Mouse (Mus musculus) inflammation-experienced regulatory T-cells, adult 6 months (primary cell): ENCODE results near the gene Ccr6. TPM values are rescaled to one million over a fixed set of nuclear protein-coding genes. Genes with fewer than 3 reads are reported as not detected.

Experiments used
- ATAC-seq: one replicate; pipeline ENCODE4 v1.8.0; 2017
- polyA plus RNA-seq, 3 experiments: library from polyadenylated mRNA; unstranded; fragments of 100-300 nt; shearing (Covaris generic); gene quantifications; one replicate each; pipeline ENCODE4 v1.2.1; 2017

Ccr6 gene
- polyA plus RNA-seq, 3 experiments from 2014 or later, result 42.1 to 112 (median 100) TPM

- ATAC-seq, result no peak
Measured at GRCm38 (mm10) chr17:8234537-8234936, 1.3 kb upstream of the Ccr6 start.

DNA sequence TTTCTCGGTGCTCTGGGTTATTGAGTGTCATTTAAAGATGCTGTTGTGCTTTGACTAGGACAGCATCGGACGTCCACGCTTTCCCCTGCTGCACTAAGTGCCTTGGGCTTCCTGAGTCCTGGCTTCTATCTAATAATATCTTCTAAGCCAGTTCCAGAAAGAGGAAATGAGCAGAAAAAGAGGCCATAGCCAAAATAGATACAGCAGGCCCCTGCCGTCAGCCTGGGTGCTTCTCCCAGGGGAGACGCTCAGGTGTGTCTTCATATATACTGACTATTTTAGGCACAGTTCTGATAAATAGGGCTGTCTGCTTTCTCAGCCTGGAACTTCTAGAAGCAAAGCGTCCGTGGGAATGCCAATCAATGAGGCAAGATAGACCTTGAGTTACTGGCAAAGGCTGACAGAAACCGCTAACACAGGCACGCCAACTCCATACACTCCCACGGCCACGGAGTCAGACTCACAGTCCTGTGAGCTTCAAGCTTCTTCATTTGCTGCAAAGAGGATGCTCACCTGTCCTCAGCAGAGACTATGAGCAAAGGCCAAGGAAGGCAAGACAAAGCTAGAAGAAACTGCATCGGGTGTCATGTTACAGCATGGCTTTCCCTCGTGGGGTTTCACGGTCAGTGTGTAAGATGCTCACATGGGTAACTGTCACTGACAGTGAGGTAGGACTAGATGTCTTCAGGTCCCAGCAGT, 2.3 kb downstream of the Ccr6 start:
- no peak for ATAC-seq

- no peak for ATAC-seq
Measured at GRCm38 (mm10) chr17:8239561-8239960, 3.7 kb downstream of the Ccr6 start.

GRCm38 (mm10) chr17:8240517-8240916, 4.7 kb downstream of the Ccr6 start:
- ATAC-seq, result peak; percentile 47

- ATAC-seq, result peak; percentile 14
Measured at GRCm38 (mm10) chr17:8241645-8242044, 5.8 kb downstream of the Ccr6 start.

GRCm38 (mm10) chr17:8242186-8242585, 6.3 kb downstream of the Ccr6 start:
- peak; percentile 16 for ATAC-seq

- ATAC-seq, result no peak
Measured at GRCm38 (mm10) chr17:8244124-8244523, 8.3 kb downstream of the Ccr6 start.

DNA sequence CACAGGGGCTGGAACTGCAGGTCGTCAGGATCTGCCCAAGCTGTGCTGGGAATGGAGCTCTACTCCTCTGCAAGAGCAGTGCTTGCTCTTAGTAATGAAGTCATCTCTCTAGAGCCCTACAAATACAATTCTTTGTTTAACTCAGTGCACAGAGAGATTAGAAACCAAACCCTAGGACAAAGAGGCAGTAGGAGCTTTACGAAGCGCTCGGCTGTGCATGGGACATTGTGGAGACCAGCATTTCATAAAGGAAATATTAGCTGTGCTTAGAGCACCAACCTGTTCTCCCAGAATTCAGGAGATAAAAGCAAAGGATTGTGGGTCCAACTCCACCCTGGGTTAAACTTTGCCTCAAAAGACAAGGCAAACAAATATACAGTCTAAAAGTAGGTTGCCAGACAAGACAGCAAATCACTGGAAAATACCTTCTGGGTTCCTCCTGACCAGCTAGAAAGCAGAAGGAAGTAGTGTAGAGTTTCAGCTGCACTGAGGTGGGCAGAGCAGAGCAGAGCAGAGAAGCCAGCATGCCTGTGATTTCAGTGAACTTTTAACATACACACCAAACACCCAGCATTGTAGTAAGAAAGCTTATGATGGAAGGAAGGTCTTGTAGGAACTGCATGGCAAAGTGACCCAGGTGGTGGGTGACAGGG, 10.4 kb downstream of the Ccr6 start:
- no peak for ATAC-seq

DNA sequence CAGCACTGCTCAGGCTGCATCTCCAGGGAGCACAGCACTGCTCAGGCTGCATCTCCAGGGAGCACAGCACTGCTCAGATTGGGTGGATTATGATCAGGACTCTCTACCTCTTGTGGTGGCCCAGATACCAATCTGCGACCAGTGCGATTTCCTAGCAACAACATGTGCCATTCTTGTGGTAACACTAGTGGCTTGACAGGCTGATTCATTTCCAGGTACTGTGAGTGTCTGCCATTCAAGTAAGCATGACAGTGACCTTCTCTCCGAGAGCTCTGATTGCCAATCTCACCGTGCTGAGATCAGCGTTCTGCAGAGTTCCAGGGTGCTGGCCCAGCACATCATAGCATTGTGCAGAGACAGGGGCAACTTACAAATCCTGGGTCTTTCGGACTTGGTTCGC, 15.9 kb downstream of the Ccr6 start:
- peak; percentile 33 for ATAC-seq

GRCm38 (mm10) chr17:8254268-8254667, 18.4 kb downstream of the Ccr6 start:
- ATAC-seq, result no peak

DNA sequence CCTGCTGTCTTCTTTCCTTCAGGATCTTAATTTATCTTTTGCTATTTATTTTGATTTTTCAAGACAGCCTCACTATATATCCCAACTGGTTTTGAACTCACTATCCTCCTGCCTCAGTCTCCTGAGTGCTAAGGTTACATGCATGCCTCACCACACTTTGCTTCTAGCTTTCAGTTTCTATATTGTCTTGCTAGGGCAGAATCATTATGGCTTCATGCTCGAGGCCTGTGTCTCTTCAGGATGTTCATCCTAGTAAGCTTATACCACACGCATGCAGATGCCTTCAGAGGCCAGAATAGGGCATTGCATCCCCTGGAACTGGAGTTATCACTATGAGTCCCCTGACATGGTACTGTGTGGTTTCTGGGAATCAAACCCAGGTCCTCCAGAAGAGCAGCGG, 19.1 kb downstream of the Ccr6 start:
- peak; percentile 70 for ATAC-seq

DNA sequence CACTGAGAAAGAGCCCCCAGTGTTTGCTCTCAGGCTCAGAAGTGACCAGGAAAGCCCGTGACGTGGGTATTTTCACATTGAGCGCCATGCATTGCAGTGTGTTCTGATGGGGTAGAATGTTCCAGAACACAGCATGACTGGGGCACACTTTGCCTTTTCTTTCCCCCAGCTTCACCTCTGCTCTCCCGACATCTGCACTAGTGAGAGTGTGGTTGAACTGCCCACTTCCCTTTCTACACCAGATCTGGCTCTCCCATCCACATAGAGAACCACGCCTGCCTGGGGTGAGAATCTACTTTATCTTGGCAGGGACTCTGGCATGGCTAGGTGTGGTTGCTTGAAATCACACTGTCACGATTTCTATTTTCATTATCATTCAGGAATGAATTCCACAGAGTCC, 19.7 kb downstream of the Ccr6 start:
- ATAC-seq, result no peak

DNA sequence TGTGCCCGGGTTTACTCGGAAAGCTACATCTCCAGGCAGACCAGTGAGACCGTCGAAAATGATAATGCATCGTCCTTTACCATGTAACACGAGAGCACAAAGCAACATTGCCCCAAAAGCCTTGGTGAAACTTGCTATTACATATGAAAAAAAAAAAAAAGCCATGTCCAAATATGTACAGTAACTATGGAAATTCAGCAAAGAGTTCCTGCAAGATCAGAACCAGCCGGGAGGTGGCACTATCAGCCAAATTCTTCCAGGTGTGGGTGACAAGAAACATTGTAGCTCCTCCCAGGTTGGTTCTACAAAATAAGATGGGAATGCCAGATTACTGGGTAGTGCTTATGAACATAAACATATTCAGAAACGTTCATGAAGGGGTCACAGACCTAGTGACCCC, 21.1 kb downstream of the Ccr6 start:
- no peak for ATAC-seq

DNA sequence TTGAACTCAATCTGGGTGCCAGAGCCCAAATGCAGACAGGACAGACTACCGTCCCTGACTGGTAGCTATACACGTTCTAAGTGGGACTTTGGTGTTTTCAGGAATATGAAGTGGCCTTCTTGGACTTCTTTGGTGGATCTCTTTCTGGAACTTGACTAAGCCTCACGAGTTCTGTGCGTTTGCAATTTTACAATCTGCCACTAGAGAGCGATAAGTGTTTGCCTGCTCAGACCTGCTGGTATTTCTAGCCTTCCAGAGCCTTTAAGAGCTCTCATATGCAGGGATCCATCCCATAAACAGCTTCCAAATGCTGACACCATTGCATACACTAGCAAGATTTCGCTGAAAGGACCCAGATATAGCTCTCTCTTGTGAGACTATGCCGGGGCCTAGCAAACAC, 28.8 kb downstream of the Ccr6 start:
- ATAC-seq, result peak; percentile 77

DNA sequence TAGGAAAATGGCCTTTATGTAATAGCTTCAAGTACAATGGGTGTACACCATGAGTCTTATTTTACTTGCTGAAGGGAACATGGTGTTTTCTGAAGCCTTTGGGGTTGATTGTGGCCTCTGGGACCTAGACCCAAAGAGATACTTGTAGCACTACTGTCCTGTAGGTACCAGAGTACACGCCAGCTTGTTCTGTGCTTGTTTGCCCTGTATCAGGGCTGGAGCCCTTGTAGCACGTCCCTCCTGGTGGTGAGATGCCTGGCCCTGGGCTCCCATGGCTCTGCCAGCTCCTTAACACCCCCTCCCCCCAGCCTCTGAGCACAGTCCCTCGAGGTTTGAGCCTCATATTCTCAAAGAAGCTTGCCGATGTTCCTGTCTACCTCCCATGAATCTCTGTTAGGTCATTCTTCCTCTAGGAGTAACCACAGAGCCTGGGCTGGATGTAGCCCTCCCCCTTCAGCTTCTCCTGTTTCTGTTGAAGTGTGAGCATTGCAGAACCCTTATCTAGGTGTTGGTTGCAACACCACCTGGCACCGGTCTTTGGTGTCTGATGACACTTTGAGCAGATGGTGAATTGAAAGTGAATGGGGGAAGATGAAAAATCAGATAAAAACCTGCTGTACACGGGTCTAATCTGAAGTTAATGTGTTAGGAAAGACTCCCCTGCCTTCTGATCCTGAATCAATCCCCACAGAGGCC, 36.4 kb downstream of the Ccr6 start:
- no peak for ATAC-seq

DNA sequence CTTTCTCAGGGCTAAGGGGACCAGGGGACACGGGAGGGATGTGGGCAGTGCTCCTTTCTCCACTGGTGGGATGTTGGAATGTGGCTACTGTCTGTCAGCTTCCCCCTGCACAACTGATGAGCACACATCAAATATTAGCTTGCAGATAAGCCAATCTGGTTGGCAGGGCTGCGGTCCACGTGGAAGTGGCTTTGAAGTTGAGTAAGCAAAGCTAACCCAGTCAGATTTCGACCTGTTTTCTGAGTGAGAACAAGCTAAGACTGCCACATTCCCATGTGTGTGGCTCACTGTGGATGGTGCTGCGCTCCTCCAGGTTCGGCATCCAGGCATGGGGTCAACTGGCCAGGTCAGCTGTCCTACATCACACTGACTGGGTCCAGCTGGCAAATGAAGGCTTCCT, 37.1 kb downstream of the Ccr6 start:
- ATAC-seq, result no peak

DNA sequence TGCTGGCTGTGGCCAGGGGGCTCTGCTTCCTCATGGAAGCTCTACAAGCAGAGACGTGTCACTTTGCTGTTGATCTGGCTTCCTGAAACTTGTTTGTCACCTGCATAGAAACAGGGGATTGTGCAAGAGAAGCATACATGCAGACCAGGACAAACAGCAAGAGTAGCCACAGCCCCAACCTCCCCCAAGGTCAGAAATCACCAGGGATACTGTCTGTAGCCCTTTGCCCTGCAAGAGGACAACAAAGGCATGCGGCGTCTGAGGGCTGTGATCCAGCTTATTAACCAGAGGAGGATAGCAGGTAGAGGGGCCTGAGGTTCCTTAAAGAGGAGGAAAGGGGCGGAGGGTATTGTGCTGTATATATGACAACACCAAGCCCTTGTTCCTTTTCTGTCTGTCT, 40.2 kb downstream of the Ccr6 start:
- no peak for ATAC-seq

DNA sequence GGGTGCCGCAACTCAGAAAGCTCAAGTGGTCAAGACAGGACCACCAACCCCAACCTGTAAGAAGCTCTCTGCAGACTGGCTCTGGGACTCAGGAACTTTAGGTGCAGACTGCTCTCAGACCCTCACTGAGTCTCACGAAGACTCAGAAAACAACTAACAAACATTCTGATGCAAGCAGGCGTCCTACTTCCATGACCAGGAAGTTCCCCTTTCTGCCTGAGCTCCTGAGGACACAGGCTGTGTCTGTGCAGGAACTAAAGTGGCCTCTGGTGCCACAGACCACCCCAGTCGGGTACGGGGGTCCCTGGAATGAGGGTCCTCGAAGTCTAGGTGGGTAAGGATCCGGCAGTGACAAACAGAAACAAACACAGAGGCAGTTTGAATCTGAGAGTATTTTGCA, 40.8 kb downstream of the Ccr6 start:
- ATAC-seq, result no peak

GRCm38 (mm10) chr17:8277266-8277665, 41.4 kb downstream of the Ccr6 start:
- ATAC-seq, result no peak

DNA sequence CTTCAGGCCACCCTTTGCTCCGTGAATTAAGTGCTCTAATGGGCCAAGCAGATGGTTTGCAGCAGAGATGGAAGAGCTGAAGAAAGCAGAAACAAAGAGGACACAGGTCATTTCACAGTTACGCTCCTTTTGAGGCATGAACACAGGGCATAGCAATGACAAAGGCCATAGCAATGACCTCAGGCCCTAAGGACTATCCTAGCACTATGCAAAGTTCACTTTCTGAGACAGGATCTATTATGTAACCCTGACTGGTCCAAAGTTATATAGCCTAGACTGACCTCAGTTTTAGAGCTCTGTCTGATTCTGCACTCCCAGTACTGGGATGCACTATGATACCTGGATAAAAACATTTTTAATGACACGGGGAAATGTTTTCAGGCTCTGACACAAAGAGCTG, 42.5 kb downstream of the Ccr6 start:
- no peak for ATAC-seq

DNA sequence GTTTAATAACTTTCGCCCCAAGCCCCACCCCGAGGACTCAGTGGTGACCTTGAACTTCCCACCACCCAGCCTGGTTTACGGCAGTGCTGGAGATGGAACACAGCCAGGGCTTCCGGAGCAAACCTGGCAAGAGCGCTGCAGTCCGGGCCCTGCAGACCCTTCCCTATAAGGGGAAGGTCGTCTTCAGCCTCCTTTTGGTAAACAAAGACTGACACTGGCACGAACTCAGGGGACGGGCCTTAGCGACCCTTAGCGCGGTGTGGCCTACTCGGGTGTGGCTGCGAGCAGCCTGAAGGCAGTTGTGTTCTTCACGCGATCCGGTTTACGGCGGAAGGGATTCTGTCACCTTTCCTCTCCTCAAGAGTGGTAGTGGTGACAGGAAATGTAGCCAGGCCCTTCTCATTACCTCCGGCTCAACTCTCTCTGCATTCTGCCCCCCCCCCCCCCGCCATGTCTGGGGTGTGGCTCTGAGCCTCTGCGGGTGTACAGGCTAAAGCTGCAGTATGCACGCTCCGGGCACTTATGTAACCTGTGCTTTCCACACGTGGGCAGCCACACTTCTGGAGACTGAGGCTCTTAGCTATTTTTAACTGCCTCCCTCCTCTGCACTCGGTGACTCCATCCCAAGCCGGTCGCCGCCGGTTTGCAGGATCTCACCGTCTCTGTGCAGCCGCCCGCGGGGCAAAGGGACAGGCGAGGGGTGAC, 47.1 kb downstream of the Ccr6 start, which contains the start of gene Mpc1:
TSS of gene Mpc1 (plus strand) at position 84 of the 705 bp plus-strand sequence.
- peak; percentile 66 for ATAC-seq

GRCm38 (mm10) chr17:8283526-8284253, 47.8 kb downstream of the Ccr6 start:
- ATAC-seq, result peak; percentile 91
